Mouse (Mus musculus): ENCODE data around the gene Fam172a. TPM values are rescaled to one million over a fixed set of nuclear protein-coding genes. Genes with fewer than 3 reads are reported as not detected.

The Fam172a gene
- polyA plus RNA-seq, 1 experiment from 2014 or later, result 21.2 TPM

DNA sequence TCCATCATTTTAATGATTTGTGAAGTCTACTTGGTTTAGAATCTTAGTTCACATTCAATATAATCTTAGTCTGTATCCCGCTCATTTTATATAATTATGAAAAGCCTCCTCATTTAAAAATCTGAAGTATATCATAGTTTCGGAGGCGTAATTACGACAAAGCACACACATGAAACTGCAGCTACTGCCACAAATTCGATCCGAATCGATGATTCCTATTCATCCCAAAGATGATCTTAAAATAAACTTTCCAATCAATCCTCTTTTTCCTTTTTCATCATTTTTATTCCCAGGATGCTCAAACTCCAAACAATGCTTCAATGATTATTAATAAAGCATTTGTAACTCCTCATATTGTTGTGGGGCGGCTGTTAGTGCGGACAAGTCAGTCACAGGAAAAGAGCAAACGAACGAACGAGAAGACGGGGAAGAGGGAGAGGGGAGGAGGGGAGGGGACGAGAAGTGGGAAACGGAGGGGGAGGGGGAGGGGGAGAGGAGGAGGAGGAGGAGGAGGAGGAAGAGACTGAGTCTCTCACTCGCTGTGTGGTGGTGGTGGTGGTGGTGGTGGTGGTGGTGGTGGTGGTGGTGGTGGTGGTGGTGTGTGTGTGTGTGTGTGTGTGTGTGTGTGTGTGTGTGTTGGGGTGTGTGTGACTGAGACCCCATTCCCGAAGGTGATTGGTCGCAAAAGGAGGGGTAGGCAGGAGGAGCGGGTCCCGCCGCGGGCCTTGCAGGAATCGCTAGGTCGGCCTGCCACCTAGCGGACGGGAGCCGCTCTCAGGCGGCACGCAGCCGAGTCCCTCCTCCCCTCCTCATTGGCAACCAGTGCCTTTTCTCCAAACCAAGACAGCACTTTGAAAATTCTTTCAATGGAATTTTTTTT lies 499.4 kb downstream of the Fam172a start:
- Histone ChIP-seq H3K27me3 (ENCODE audit: insufficient read depth, poor library complexity, severe bottlenecking) (peaks cover 21% of the 10 kb centered on the region; the same call in 1 of the 2 replicates), H3K4me1 (peaks cover 12% of the 10 kb centered on the region), H3K4me3 (peak overlapping the region; percentile 77), H3K27ac (peak overlapping the region; percentile 91), H3K36me3 (no peaks in the 10 kb centered on the region), H3K9me3 (no peaks in the 10 kb centered on the region)
- peak; percentile 92 for DNase-seq (ENCODE audit: low spot score)
- WGBS, result 1% methylated on average over 28 of the region's 30 CpGs

DNA sequence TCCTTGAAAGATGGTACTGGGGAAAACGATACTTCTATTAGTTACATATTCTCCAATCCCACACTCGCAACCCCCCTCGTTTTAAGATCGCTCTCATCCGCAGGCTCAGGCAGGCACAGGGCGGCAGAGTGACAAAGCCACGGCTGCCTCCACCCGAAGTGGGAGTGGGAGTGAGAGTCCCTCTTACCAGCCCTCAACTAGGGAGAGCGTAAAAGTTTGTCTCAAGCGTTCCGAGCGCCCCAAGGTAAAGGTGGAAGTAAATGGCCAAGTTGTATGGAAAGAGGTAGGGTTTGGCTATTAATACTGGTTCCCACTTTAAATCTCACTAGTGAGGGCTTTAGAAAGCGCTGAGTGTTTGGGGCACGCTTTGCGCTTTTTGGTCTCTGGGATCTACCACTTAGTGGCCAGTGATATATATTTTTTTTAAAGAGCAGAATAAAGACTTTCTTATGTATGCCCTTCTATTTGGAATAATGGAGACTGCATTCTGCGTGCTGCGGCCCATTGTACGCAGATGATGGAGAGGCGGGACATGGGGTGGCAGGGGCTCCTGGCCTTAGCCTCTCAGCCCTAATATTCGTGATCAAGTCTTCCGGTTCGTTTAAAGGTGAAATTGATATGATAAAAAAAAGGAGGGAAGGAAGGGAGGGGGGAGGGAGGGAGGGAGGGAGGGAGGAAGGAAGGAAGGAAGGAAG lies 500.2 kb downstream of the Fam172a start:
- Histone ChIP-seq H3K27me3 (ENCODE audit: insufficient read depth, poor library complexity, severe bottlenecking) (peaks cover 27% of the 10 kb centered on the region), H3K4me3 (peak overlapping the region; percentile 77), H3K27ac (peak overlapping the region; percentile 91), H3K4me1 (peaks cover 12% of the 10 kb centered on the region), H3K36me3 (no peaks in the 10 kb centered on the region), H3K9me3 (no peaks in the 10 kb centered on the region)
- DNase-seq (ENCODE audit: low spot score), result no peak
- WGBS, result 1% methylated on average over 22 of the region's 22 CpGs

DNA sequence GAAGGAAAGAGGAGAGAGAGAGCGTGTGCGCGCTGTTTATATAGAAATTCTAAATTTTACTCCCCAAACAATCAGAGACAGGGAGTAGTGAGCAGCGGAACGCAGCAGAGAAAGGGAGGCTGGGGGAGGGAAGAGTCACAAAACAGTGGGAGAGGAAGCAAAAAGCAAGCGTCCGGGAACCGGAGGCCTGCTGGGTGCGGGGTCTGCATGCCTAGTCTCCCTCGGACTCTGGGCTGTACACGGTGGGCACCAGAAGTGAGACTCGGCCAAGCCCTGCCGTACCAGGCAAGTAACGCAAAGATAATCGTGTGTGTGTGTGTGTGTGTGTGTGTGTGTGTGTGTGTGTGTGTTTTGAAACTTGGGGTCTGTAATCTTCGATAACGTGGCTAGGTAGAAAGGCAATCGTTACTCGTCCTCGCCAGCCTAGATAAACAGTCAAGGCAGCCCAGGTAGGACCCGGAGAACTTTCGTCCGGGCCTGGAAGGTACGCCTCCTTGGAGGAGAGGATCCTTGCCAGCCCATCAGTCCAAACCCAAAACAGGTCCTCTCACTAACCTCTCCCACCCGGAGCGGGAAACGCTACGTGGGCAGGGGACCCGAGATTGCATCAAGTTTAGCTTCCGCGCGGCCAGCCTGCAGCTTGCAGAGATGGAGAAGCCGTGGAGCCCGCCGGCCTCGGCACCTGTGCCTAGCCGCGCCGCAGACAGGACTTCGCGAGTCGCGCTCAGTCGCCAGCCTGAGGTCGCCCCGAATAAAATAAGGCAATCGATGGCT lies 500.9 kb downstream of the Fam172a start:
- H3K9me3 ChIP-seq, result no peaks in the 10 kb centered on the region
- peak overlapping the region; percentile 77 for H3K4me3 ChIP-seq
- under 1% methylated on average over 47 of the region's 47 CpGs for WGBS
- peaks cover 8% of the 10 kb centered on the region for H3K4me1 ChIP-seq
- DNase-seq (ENCODE audit: low spot score), result no peak
- peak overlapping the region; percentile 91 for H3K27ac ChIP-seq
- no peaks in the 10 kb centered on the region for H3K36me3 ChIP-seq
- H3K27me3 ChIP-seq (ENCODE audit: insufficient read depth, poor library complexity, severe bottlenecking), result peaks cover 28% of the 10 kb centered on the region

DNA sequence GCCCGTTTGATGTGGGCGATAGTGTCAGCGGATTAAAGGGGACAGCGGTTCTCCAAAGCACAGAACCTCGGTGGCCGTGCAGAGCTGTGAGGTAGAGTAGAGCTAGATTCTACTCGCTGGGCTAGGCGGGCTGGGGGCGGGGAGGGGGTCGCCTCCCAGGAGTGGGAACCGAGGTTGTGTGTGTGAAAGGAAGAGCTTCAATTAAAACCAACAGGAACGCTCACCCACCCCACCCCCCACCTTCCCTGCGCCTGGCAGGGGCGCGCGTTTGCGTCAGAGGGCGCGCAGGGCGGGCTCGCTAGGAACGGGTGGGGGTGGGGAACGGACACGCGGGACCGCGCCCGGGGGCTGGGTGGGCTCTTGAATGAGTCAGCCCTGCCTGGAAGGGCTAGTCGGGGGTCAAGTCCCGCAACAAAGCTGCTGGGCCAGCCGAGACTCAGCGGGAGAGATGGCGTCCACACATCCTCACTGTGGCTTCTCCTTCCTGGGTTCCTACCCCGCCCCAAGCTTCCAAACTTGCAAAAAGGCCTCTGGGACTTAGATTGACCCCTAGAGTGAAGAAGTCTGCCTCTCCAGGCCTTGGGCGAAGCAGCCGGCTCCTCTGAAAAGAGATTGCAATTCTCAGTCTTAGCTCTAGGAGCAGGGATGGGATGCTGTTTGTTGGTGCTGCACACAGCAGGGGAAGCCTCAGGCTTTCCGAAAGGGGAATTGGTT lies 501.7 kb downstream of the Fam172a start:
- H3K4me1 ChIP-seq, result 0 out of 2 replicates have a peak, but pooled peaks cover 3% of the 10 kb centered on the region

DNA sequence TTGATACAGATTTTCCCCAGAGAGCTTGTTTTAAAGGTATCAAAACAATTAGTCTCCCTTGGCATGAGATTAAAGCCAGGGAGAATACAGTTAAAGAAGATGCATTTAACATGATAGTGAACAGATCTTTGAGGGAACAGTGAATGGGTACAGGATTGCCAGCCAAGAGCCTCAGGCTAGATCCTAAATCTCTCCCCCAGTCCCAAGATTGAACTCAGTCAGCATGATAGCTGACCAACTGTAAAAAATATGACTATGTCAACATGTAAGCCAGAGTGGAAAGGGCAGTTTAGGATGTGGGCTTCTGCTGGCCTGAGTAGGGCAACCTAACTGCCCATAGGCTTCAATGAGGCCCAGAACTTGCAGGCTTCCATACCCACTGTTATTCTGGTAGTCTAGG lies 503.6 kb downstream of the Fam172a start:
- Histone ChIP-seq H3K27ac (no peak overlapping the region), H3K4me3 (no peak overlapping the region), H3K9me3 (no peaks in the 10 kb centered on the region), H3K36me3 (no peaks in the 10 kb centered on the region), H3K27me3 (ENCODE audit: insufficient read depth, poor library complexity, severe bottlenecking) (peaks cover 51% of the 10 kb centered on the region), H3K4me1 (peaks cover 13% of the 10 kb centered on the region)
- DNase-seq (ENCODE audit: low spot score), result no peak

More for the DNA sequence above, 501.7 kb downstream of the Fam172a start:
- Histone ChIP-seq H3K27me3 (ENCODE audit: insufficient read depth, poor library complexity, severe bottlenecking) (peaks cover 34% of the 10 kb centered on the region), H3K27ac (peak overlapping the region; percentile 91), H3K36me3 (no peaks in the 10 kb centered on the region), H3K4me3 (peak overlapping the region; percentile 77), H3K9me3 (no peaks in the 10 kb centered on the region)
- peak; percentile 81 for DNase-seq (ENCODE audit: low spot score)
- under 1% methylated on average over 37 of the region's 37 CpGs for WGBS

DNA sequence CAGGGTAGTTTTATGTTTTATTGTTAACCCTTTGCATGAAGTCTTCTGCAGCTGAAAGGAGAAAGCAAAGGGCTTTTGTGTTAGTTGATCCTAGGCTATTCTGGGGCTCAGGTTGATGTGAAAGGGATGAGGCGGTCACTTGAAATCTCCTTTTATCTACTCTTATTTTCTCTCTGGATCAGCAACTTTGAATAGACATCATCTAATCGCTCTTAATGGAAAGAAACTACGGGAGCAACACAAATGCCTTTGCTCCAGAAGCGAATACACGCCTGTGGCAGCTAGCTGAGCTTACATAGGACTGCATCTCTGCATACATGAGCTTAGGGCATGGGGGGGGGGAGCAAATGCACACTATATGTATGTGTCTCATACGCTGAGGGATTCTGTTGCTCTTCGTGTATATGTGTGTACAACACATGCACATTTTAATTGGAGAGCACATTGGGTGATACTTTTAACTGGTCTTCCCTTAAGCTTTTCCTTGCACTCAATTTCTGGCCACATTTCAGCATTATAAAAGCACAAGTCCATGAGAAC lies 505.1 kb downstream of the Fam172a start:
- no peak overlapping the region for H3K27ac ChIP-seq
- WGBS, result 39% methylated on average over 7 of the region's 7 CpGs
- peaks cover 67% of the 10 kb centered on the region for H3K27me3 ChIP-seq (ENCODE audit: insufficient read depth, poor library complexity, severe bottlenecking)
- no peaks in the 10 kb centered on the region for H3K9me3 ChIP-seq
- H3K4me3 ChIP-seq, result no peak overlapping the region
- no peak for DNase-seq (ENCODE audit: low spot score)
- peaks cover 21% of the 10 kb centered on the region for H3K4me1 ChIP-seq
- H3K36me3 ChIP-seq, result no peaks in the 10 kb centered on the region

DNA sequence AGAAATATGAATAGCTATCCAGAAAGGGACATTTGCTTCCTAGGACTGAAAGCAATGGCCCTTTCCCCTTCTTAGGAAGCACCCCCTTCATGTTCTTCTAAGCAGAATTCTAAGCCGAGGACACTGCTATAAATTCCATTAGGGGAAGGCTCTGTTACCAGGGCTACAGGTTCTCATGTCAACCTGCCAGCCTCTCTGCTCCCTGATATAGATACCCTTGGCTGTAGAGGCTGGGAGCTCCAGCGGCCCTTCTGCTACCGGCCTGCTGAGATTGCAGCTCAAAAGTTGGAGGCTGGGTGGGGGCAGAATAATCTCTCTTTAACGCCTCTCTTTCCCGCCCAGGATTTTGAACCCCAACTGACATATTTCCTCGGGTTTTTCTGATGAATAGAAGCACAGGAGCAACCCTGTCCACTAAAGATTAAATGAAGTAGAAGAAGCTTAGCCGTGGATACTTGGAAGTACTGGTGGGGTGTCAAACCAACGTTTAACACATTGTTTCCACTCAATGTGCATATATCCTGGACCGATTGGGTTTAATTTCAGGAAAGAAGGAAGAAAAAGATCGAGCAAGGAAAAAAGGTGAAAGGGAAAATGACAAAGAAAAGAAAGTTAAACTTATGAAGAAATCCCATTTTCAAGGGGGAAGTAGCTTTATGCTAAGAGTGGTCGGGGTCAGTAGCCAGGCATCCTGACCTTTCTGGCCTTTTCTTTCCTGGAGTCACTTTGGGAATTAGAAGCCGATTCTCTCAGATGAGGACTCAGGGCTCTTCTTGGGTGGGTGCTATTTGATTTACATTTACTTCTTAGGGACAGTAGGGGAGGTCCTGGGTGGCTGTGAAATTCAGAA lies 506.2 kb downstream of the Fam172a start:
- H3K4me3 ChIP-seq, result no peak overlapping the region
- no peak overlapping the region for H3K27ac ChIP-seq
- no peaks in the 10 kb centered on the region for H3K36me3 ChIP-seq
- peaks cover 23% of the 10 kb centered on the region for H3K4me1 ChIP-seq
- WGBS, result 8% methylated on average over 12 of the region's 12 CpGs
- no peak for DNase-seq (ENCODE audit: low spot score)
- peaks cover 77% of the 10 kb centered on the region for H3K27me3 ChIP-seq (ENCODE audit: insufficient read depth, poor library complexity, severe bottlenecking)
- H3K9me3 ChIP-seq, result no peaks in the 10 kb centered on the region

DNA sequence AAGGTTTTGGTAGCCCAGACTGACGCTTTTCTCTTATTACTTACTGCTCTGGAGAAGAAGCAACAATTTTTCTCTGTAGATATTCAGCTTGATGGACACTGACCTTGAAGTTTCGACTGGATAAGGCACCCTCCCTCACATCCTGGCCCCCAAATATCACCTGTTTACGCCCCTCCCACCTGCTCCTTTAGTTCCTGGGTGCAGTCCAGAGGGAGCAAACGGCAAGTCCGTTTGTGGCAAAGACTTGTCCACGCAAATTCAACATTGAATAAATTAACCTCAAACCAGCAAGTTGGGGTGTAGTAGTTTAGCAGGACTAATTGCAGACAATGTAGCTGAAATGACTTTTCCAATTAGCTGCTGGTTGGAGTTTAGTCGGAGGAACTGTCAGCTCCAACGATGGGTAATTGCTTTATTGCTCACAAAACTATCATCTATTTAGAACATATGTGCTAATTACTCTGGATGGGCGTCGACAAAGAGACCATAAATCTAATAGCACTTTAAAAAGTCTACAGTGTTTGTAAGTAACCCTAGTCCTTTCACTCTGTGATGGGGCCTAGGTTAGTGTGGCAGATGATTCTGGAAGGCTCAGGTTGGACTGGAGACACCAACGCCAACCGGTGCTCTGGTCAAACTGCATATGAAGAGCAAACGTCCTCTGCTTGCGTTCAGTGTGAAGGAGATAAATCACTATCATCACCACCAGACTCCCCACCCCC lies 507.0 kb downstream of the Fam172a start:
- no peaks in the 10 kb centered on the region for H3K9me3 ChIP-seq
- 12% methylated on average over 14 of the region's 14 CpGs for WGBS
- no peak overlapping the region for H3K27ac ChIP-seq
- H3K4me1 ChIP-seq, result peaks cover 23% of the 10 kb centered on the region
- H3K36me3 ChIP-seq, result no peaks in the 10 kb centered on the region
- H3K4me3 ChIP-seq, result 0 out of 2 replicates have a peak overlapping the region, but pooled peaks have one; percentile 58
- no peak for DNase-seq (ENCODE audit: low spot score)
- peaks cover 86% of the 10 kb centered on the region for H3K27me3 ChIP-seq (ENCODE audit: insufficient read depth, poor library complexity, severe bottlenecking)

DNA sequence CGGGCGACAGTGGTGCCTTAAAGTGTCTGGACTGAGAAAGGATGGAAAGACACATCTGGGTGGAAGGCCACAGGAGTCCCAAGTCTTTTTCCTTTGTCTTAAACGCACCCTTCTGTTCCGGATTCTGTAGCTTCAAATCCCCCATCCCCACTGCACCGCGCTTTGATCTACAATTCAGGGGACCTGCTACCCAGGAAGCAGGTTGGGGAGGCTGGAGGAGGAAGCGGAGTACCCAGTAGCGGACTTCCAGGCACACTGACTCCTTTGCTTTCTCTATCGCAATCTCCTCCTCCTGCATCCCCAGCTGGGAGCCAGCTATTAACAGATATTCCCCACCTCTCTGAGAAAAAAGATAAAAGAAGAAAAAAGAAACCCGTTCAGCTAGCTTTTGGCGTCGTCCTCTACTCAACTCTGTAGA lies 507.8 kb downstream of the Fam172a start:
- no peaks in the 10 kb centered on the region for H3K36me3 ChIP-seq
- no peaks in the 10 kb centered on the region for H3K9me3 ChIP-seq
- H3K4me1 ChIP-seq, result peaks cover 21% of the 10 kb centered on the region
- no peak for DNase-seq (ENCODE audit: low spot score)
- peak overlapping the region; percentile 58 for H3K4me3 ChIP-seq
- WGBS, result under 1% methylated on average over 12 of the region's 12 CpGs
- 0 out of 2 replicates have a peak overlapping the region, but pooled peaks have one; percentile 23 for H3K27ac ChIP-seq
- peaks cover 85% of the 10 kb centered on the region for H3K27me3 ChIP-seq (ENCODE audit: insufficient read depth, poor library complexity, severe bottlenecking)

DNA sequence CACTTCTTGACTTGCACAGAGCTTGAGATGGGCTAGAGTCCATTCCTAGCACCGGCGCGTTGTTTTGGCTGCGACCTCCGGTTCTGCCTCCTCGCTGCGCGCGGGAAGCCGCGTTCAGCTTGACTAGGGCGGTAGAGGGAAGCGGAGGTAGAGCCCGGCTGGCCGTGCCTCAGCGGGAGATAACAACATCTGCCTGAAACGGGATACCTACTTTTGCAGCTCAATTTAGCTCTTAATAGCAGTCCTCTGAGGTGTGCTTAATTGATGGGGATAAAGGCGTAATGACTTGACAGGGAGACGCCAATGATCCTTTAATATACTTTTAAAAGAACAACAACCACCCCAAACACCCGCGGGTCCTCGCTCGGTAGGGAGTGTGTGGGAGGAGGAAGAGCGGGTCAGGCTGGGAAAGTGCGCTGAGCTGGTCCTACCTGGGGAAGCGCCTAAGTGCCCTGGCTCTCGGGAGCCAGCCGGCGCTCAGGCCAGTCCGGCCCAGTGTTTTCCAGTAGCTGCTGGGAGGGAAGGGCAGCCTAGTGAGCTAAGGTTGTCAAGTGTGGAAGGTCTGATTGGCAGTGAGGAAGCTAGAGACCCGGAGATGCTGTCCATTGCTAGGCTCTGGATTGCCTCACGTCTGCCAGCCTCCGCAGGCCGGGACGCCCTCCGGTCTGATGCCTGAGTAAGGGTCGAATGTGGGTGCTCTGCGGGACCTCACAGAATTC lies 508.4 kb downstream of the Fam172a start:
- DNase-seq (ENCODE audit: low spot score), result no peak
- Histone ChIP-seq H3K4me3 (peak overlapping the region; percentile 58), H3K36me3 (no peaks in the 10 kb centered on the region), H3K27me3 (ENCODE audit: insufficient read depth, poor library complexity, severe bottlenecking) (peaks cover 79% of the 10 kb centered on the region), H3K9me3 (no peaks in the 10 kb centered on the region), H3K27ac (no peak overlapping the region), H3K4me1 (peaks cover 21% of the 10 kb centered on the region)
- WGBS, result under 1% methylated on average over 38 of the region's 38 CpGs
